Mouse (Mus musculus) limb, embryonic 13.5 days (tissue): ENCODE results near the gene Tmem26. TPM values are rescaled to one million over a fixed set of nuclear protein-coding genes. Genes with fewer than 3 reads are reported as not detected.

ENCODE experiments used
- ATAC-seq: fragments of 200-750 bp; cut with Nextera tagmentation; 2 replicates; pipeline ENCODE4 v1.8.0; 2017; ENCODE audit warnings: low read depth, moderate number of reproducible peaks, moderate TSS enrichment; ENCODE audit not compliant: low FRiP score
- H3K27ac ChIP-seq: fragments of 300-500 bp; sonication (generic); 2 replicates; pipeline ENCODE4 v1.5.1; 2015; ENCODE audit warnings: inconsistent platforms, mild to moderate bottlenecking, moderate library complexity
- H3K27me3 ChIP-seq: fragments of 300-500 bp; sonication (generic); 2 replicates; pipeline ENCODE4 v1.6.1; 2015; ENCODE audit warnings: mild to moderate bottlenecking, inconsistent platforms
- H3K36me3 ChIP-seq: fragments of 300-500 bp; sonication (generic); 2 replicates; pipeline ENCODE4 v1.6.1; 2015; ENCODE audit warnings: inconsistent platforms, mild to moderate bottlenecking, moderate library complexity
- H3K4me1 ChIP-seq: fragments of 300-500 bp; sonication (generic); 2 replicates; pipeline ENCODE4 v1.6.1; 2015; ENCODE audit warnings: inconsistent platforms
- H3K4me2 ChIP-seq: fragments of 300-500 bp; sonication (generic); replicated peaks from 2 replicates; pipeline ENCODE4 v1.6.1; 2015; ENCODE audit warnings: inconsistent platforms, mild to moderate bottlenecking, moderate library complexity
- H3K4me3 ChIP-seq: fragments of 300-500 bp; sonication (generic); 2 replicates; pipeline ENCODE4 v1.5.1; 2015; ENCODE audit warnings: moderate library complexity, mild to moderate bottlenecking, inconsistent platforms
- H3K9ac ChIP-seq: fragments of 300-500 bp; sonication (generic); 2 replicates; pipeline ENCODE4 v1.6.1; 2015; ENCODE audit warnings: mild to moderate bottlenecking, inconsistent platforms
- H3K9me3 ChIP-seq: fragments of 300-500 bp; sonication (generic); 2 replicates; pipeline ENCODE4 v1.6.1; 2016; ENCODE audit warnings: inconsistent platforms
- WGBS: fragments of 180-500 bp; shearing (Covaris S2); methylation state at CpG from one replicate; pipeline ENCODE4 v1.1.7; 2015; 5-methylcytosine and 5-hydroxymethylcytosine counted together
- polyA plus RNA-seq: library from polyadenylated mRNA; unstranded; fragments of >200 nt; fragmentation: Nextera tagmentation; extraction: Ambion mirVana; gene quantifications from 2 replicates; pipeline ENCODE4 v1.2.1, GENCODE M21; 2015

Tmem26 gene
- 57.6 and 58.6 TPM in 2 replicates for polyA plus RNA-seq

- peak within 1 kb of the TSS; percentile 80 for H3K9ac ChIP-seq
- peak within 1 kb of the TSS; percentile 70 for H3K27ac ChIP-seq
- peaks cover 29% of the 10 kb centered on the region for H3K4me1 ChIP-seq
- H3K9me3 ChIP-seq, result no peaks in the 10 kb centered on the region
- H3K4me2 ChIP-seq, result peak within 1 kb of the TSS; percentile 83
- under 1% methylated on average over 32 of the region's 32 CpGs for WGBS
- no peaks in the 10 kb centered on the region for H3K27me3 ChIP-seq
- peak within 1 kb of the TSS; percentile 71 for H3K4me3 ChIP-seq
- H3K36me3 ChIP-seq, result no peaks in the 10 kb centered on the region
- ATAC-seq, result peak; percentile 61; the same call in 1 of the 2 replicates
These were observed at the start of gene Tmem26 for GRCm38 (mm10) chr10:68723568-68724360. Gene Tmem26, plus strand, starts transcription at chr10:68723646.

- no peak overlapping the region for H3K27ac ChIP-seq
- H3K36me3 ChIP-seq, result no peaks in the 10 kb centered on the region
- H3K9ac ChIP-seq, result no peak overlapping the region
- H3K4me3 ChIP-seq, result no peak overlapping the region
- no peak for ATAC-seq
- no peaks in the 10 kb centered on the region for H3K4me1 ChIP-seq
- H3K4me2 ChIP-seq, result no peak overlapping the region
- H3K9me3 ChIP-seq, result no peaks in the 10 kb centered on the region
- no peaks in the 10 kb centered on the region for H3K27me3 ChIP-seq
- WGBS, result 66% methylated on average over 4 of the region's 4 CpGs
These were observed 44.8 kb upstream of the Tmem26 start for GRCm38 (mm10) chr10:68678678-68679077.

GRCm38 (mm10) chr10:68681233-68681632, 42.2 kb upstream of the Tmem26 start:
- no peak overlapping the region for H3K27ac ChIP-seq
- no peaks in the 10 kb centered on the region for H3K4me1 ChIP-seq
- ATAC-seq, result no peak
- H3K27me3 ChIP-seq, result no peaks in the 10 kb centered on the region
- no peak overlapping the region for H3K9ac ChIP-seq
- H3K9me3 ChIP-seq, result no peaks in the 10 kb centered on the region
- H3K36me3 ChIP-seq, result no peaks in the 10 kb centered on the region
- 74% methylated on average over 4 of the region's 4 CpGs for WGBS
- H3K4me3 ChIP-seq, result no peak overlapping the region
- no peak overlapping the region for H3K4me2 ChIP-seq

GRCm38 (mm10) chr10:68685510-68685909, 37.9 kb upstream of the Tmem26 start:
- H3K4me1 ChIP-seq, result no peaks in the 10 kb centered on the region
- H3K9ac ChIP-seq, result no peak overlapping the region
- no peaks in the 10 kb centered on the region for H3K27me3 ChIP-seq
- no peaks in the 10 kb centered on the region for H3K9me3 ChIP-seq
- H3K4me2 ChIP-seq, result no peak overlapping the region
- no peak for ATAC-seq
- no peak overlapping the region for H3K4me3 ChIP-seq
- H3K27ac ChIP-seq, result no peak overlapping the region
- H3K36me3 ChIP-seq, result no peaks in the 10 kb centered on the region

GRCm38 (mm10) chr10:68691116-68691515, 32.3 kb upstream of the Tmem26 start:
- 82% methylated on average over 7 of the region's 7 CpGs for WGBS

GRCm38 (mm10) chr10:68692401-68692800, 31.0 kb upstream of the Tmem26 start:
- 89% methylated on average over 1 of the region's 1 CpGs for WGBS
- H3K4me1 ChIP-seq, result no peaks in the 10 kb centered on the region
- no peaks in the 10 kb centered on the region for H3K9me3 ChIP-seq
- H3K4me3 ChIP-seq, result no peak overlapping the region
- no peaks in the 10 kb centered on the region for H3K36me3 ChIP-seq
- H3K27me3 ChIP-seq, result no peaks in the 10 kb centered on the region
- no peak for ATAC-seq
- no peak overlapping the region for H3K27ac ChIP-seq
- H3K4me2 ChIP-seq, result no peak overlapping the region
- no peak overlapping the region for H3K9ac ChIP-seq

More at GRCm38 (mm10) chr10:68691116-68691515, 32.3 kb upstream of the Tmem26 start:
- no peak overlapping the region for H3K4me2 ChIP-seq
- H3K36me3 ChIP-seq, result no peaks in the 10 kb centered on the region
- ATAC-seq, result no peak
- H3K9ac ChIP-seq, result no peak overlapping the region
- H3K27ac ChIP-seq, result no peak overlapping the region
- H3K4me1 ChIP-seq, result no peaks in the 10 kb centered on the region
- H3K4me3 ChIP-seq, result no peak overlapping the region
- no peaks in the 10 kb centered on the region for H3K27me3 ChIP-seq
- no peaks in the 10 kb centered on the region for H3K9me3 ChIP-seq

- H3K9me3 ChIP-seq, result no peaks in the 10 kb centered on the region
- no peaks in the 10 kb centered on the region for H3K4me1 ChIP-seq
- no peak overlapping the region for H3K27ac ChIP-seq
- H3K4me3 ChIP-seq, result no peak overlapping the region
- H3K9ac ChIP-seq, result no peak overlapping the region
- H3K27me3 ChIP-seq, result no peaks in the 10 kb centered on the region
- ATAC-seq, result no peak
- no peaks in the 10 kb centered on the region for H3K36me3 ChIP-seq
- H3K4me2 ChIP-seq, result no peak overlapping the region
These were observed 27.6 kb upstream of the Tmem26 start for GRCm38 (mm10) chr10:68695760-68696336.

GRCm38 (mm10) chr10:68704268-68704667, 19.2 kb upstream of the Tmem26 start:
- Histone ChIP-seq H3K36me3 (no peaks in the 10 kb centered on the region), H3K4me2 (no peak overlapping the region), H3K9ac (no peak overlapping the region), H3K4me3 (no peak overlapping the region), H3K4me1 (no peaks in the 10 kb centered on the region), H3K27ac (no peak overlapping the region), H3K27me3 (no peaks in the 10 kb centered on the region), H3K9me3 (peaks cover 9% of the 10 kb centered on the region; the same call in 1 of the 2 replicates)
- ATAC-seq, result no peak
- 69% methylated on average over 2 of the region's 2 CpGs for WGBS

- no peak for ATAC-seq
- Histone ChIP-seq H3K27ac (no peak overlapping the region), H3K4me3 (no peak overlapping the region), H3K27me3 (no peaks in the 10 kb centered on the region), H3K4me2 (no peak overlapping the region), H3K9ac (no peak overlapping the region), H3K4me1 (no peaks in the 10 kb centered on the region), H3K36me3 (no peaks in the 10 kb centered on the region), H3K9me3 (peaks cover 9% of the 10 kb centered on the region; the same call in 1 of the 2 replicates)
- WGBS, result 80% methylated on average over 4 of the region's 4 CpGs
These were observed 17.9 kb upstream of the Tmem26 start for GRCm38 (mm10) chr10:68705471-68706036.

GRCm38 (mm10) chr10:68707014-68707852, 16.2 kb upstream of the Tmem26 start:
- Histone ChIP-seq H3K27me3 (no peaks in the 10 kb centered on the region), H3K9ac (no peak overlapping the region), H3K4me1 (no peaks in the 10 kb centered on the region), H3K9me3 (peaks cover 9% of the 10 kb centered on the region; the same call in 1 of the 2 replicates), H3K27ac (0 out of 2 replicates have a peak overlapping the region, but pooled peaks have one; percentile 2), H3K4me3 (no peak overlapping the region), H3K4me2 (no peak overlapping the region), H3K36me3 (no peaks in the 10 kb centered on the region)
- no peak for ATAC-seq
- WGBS, result 73% methylated on average over 3 of the region's 3 CpGs

- H3K9me3 ChIP-seq, result peaks cover 5% of the 10 kb centered on the region; the same call in 1 of the 2 replicates
- no peaks in the 10 kb centered on the region for H3K36me3 ChIP-seq
- no peak overlapping the region for H3K4me2 ChIP-seq
- H3K27ac ChIP-seq, result no peak overlapping the region
- H3K9ac ChIP-seq, result no peak overlapping the region
- no peak for ATAC-seq
- 79% methylated on average over 2 of the region's 2 CpGs for WGBS
- H3K4me3 ChIP-seq, result no peak overlapping the region
- H3K27me3 ChIP-seq, result no peaks in the 10 kb centered on the region
- peaks cover 3% of the 10 kb centered on the region; the same call in 1 of the 2 replicates for H3K4me1 ChIP-seq
These were observed 10.5 kb upstream of the Tmem26 start for GRCm38 (mm10) chr10:68712926-68713325.
